Mouse (Mus musculus) intestine, postnatal 0 days (tissue): ENCODE results near the gene Slco3a1. TPM values are rescaled to one million over a fixed set of nuclear protein-coding genes. Genes with fewer than 3 reads are reported as not detected.

Experiments
- ATAC-seq: fragments of 200-750 bp; cut with Nextera tagmentation; 2 replicates; pipeline ENCODE4 v1.8.0; 2017; ENCODE audit warnings: mild to moderate bottlenecking, moderate TSS enrichment, moderate library complexity
- H3K27ac ChIP-seq: fragments of 300-500 bp; sonication (generic); 2 replicates; pipeline ENCODE4 v1.5.1; 2014; ENCODE audit warnings: mild to moderate bottlenecking, low read depth, low read length, moderate library complexity
- H3K27me3 ChIP-seq: fragments of 300-500 bp; sonication (generic); replicated peaks from 2 replicates; pipeline ENCODE4 v1.6.1; 2014; ENCODE audit warnings: low read length, mixed read lengths; ENCODE audit not compliant: control insufficient read depth, insufficient read depth
- H3K36me3 ChIP-seq: fragments of 300-500 bp; sonication (generic); 2 replicates; pipeline ENCODE4 v1.6.1; 2014; ENCODE audit warnings: mild to moderate bottlenecking, moderate library complexity; ENCODE audit not compliant: control insufficient read depth, insufficient read depth
- H3K4me1 ChIP-seq: fragments of 300-500 bp; sonication (generic); replicated peaks from 2 replicates; pipeline ENCODE4 v1.6.1; 2014; ENCODE audit warnings: antibody characterized with exemption, low read length, mixed read lengths; ENCODE audit not compliant: control insufficient read depth, insufficient read depth
- H3K4me2 ChIP-seq: fragments of 300-500 bp; sonication (generic); replicated peaks from 2 replicates; pipeline ENCODE4 v1.6.1; 2014; ENCODE audit warnings: low read depth, mild to moderate bottlenecking, moderate library complexity
- H3K4me3 ChIP-seq: fragments of 300-500 bp; sonication (generic); 2 replicates; pipeline ENCODE4 v1.5.1; 2014; ENCODE audit warnings: low read depth, low read length
- H3K9ac ChIP-seq: fragments of 300-500 bp; sonication (generic); 2 replicates; pipeline ENCODE4 v1.6.1; 2014; ENCODE audit warnings: mild to moderate bottlenecking, low read depth, low read length
- H3K9me3 ChIP-seq: fragments of 300-500 bp; sonication (generic); 2 replicates; pipeline ENCODE4 v1.6.1; 2016; ENCODE audit warnings: mixed run types; ENCODE audit not compliant: control insufficient read depth
- CTCF ChIP-seq: sonication (generic); IDR thresholded peaks from 2 replicates; pipeline ENCODE4 v1.5.1; 2016; ENCODE audit warnings: low read depth, mild to moderate bottlenecking, control low read depth, antibody characterized with exemption, moderate library complexity
- WGBS: fragments of 180-500 bp; shearing (Covaris S2); extraction: QIAGEN DNeasy Blood & Tissue Kit; methylation state at CpG from one replicate; pipeline ENCODE4 v1.1.7; 2014; 5-methylcytosine and 5-hydroxymethylcytosine counted together
- polyA plus RNA-seq: library from polyadenylated mRNA; unstranded; fragments of >200 nt; fragmentation: Nextera tagmentation; extraction: Ambion mirVana; gene quantifications from 2 replicates; pipeline ENCODE4 v1.2.1, GENCODE M21; 2015

The Slco3a1 gene
- polyA plus RNA-seq, 1 experiment from 2014 or later = 8.1 TPM

GRCm38 (mm10) chr7:74373056-74373455 is 181.5 kb downstream of the Slco3a1 start:
- no peak for TF ChIP-seq CTCF
- ATAC-seq = no peak

DNA sequence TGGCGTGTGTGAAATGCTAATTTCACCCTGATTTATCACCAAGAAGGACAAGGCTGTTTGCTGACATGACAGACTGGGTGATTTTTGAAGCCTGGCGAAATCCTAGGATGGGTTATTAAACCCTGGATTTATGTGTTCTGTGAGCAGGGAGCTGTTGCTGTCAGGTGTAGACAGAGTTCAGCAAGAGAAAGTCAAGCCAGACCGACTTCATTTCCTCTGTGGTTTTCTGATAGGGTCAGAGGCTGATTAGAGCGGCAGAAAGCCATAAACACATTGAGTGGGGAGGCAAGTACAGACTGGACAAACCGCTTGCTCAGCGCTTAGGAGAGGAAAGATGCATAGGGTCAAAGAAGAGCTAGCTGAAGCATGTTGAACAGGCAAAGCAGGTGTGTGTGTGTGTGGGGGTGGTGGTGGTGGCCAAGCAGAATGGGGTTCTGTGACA is 182.4 kb downstream of the Slco3a1 start:
- no peaks in the 10 kb centered on the region for H3K36me3 ChIP-seq
- no peak for ATAC-seq
- no peak overlapping the region for H3K27ac ChIP-seq
- no peak overlapping the region for H3K4me3 ChIP-seq
- no peak for TF ChIP-seq CTCF
- no peaks in the 10 kb centered on the region for H3K9me3 ChIP-seq
- H3K27me3 ChIP-seq = no peaks in the 10 kb centered on the region
- WGBS = 38% methylated on average over 6 of the region's 6 CpGs
- H3K4me2 ChIP-seq = no peak overlapping the region
- H3K4me1 ChIP-seq = no peaks in the 10 kb centered on the region
- no peak overlapping the region for H3K9ac ChIP-seq

More at GRCm38 (mm10) chr7:74373056-74373455, 181.5 kb downstream of the Slco3a1 start:
- no peaks in the 10 kb centered on the region for H3K27me3 ChIP-seq
- H3K4me1 ChIP-seq = no peaks in the 10 kb centered on the region
- no peaks in the 10 kb centered on the region for H3K9me3 ChIP-seq
- H3K9ac ChIP-seq = no peak overlapping the region
- no peak overlapping the region for H3K4me2 ChIP-seq
- no peak overlapping the region for H3K4me3 ChIP-seq
- H3K27ac ChIP-seq = no peak overlapping the region
- 84% methylated on average over 6 of the region's 6 CpGs for WGBS
- H3K36me3 ChIP-seq = no peaks in the 10 kb centered on the region

- H3K9me3 ChIP-seq = no peaks in the 10 kb centered on the region
- H3K27ac ChIP-seq = no peak overlapping the region
- no peak for ATAC-seq
- no peak overlapping the region for H3K4me2 ChIP-seq
- WGBS = 32% methylated on average over 2 of the region's 2 CpGs
- H3K4me1 ChIP-seq = no peaks in the 10 kb centered on the region
- H3K36me3 ChIP-seq = no peaks in the 10 kb centered on the region
- no peak overlapping the region for H3K9ac ChIP-seq
- no peaks in the 10 kb centered on the region for H3K27me3 ChIP-seq
- TF ChIP-seq CTCF = no peak
- H3K4me3 ChIP-seq = no peak overlapping the region
Measured at GRCm38 (mm10) chr7:74371656-74372055, 182.9 kb downstream of the Slco3a1 start.

DNA sequence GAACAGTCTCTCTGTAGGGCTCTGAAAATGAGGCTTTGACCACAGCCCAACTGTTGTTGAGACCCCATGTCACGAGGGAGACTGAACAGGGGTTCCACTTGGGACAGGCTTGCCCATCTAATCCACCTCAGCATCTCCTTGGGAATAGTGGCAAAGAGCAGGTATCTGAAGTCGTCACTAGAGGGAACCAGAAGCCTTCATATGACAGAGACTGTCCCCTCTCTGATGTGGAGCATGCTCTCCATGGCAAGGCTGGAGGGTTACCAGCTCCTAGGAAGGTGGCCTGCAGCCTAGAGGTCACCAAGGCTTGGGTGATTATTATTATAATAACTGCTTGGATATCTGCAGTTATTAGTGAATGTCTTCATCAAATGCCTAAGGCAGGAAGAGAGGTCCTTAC is 183.4 kb downstream of the Slco3a1 start:
- no peak overlapping the region for H3K4me3 ChIP-seq
- peak; percentile 86 for TF ChIP-seq CTCF
- no peak for ATAC-seq
- no peak overlapping the region for H3K9ac ChIP-seq
- H3K9me3 ChIP-seq = no peaks in the 10 kb centered on the region
- H3K36me3 ChIP-seq = no peaks in the 10 kb centered on the region
- no peaks in the 10 kb centered on the region for H3K4me1 ChIP-seq
- no peaks in the 10 kb centered on the region for H3K27me3 ChIP-seq
- WGBS = 30% methylated on average over 2 of the region's 2 CpGs
- H3K4me2 ChIP-seq = no peak overlapping the region
- H3K27ac ChIP-seq = no peak overlapping the region

DNA sequence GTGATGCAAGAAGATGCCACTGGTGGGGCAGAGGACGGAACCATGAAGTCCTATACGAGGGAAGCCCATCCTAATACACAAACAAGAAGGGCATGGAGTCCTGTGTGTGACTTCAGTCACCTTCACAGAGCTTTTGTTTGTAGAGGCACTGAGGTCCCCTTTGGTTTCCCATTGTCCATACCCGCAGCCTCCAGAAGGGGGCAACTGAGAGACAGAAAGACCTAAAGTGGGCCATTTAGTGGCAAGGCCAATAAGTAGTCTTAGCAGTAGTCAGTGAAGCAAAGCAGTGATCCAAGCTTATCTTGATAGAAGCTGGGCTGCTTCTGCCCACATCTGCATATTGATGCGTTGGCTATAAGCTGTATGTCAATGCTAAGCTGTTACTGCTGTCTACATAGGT is 184.9 kb downstream of the Slco3a1 start:
- Histone ChIP-seq H3K9me3 (no peaks in the 10 kb centered on the region), H3K4me1 (no peaks in the 10 kb centered on the region), H3K9ac (no peak overlapping the region), H3K4me3 (no peak overlapping the region), H3K27ac (no peak overlapping the region), H3K27me3 (no peaks in the 10 kb centered on the region), H3K4me2 (no peak overlapping the region), H3K36me3 (no peaks in the 10 kb centered on the region)
- ATAC-seq = no peak
- peak; percentile 65 for TF ChIP-seq CTCF
- 71% methylated on average over 4 of the region's 4 CpGs for WGBS

GRCm38 (mm10) chr7:74368256-74368980 is 186.2 kb downstream of the Slco3a1 start:
- Histone ChIP-seq H3K9ac (0 out of 2 replicates have a peak overlapping the region, but pooled peaks have one; percentile 7), H3K9me3 (no peaks in the 10 kb centered on the region), H3K27ac (no peak overlapping the region), H3K4me3 (no peak overlapping the region), H3K36me3 (no peaks in the 10 kb centered on the region), H3K4me1 (no peaks in the 10 kb centered on the region), H3K27me3 (no peaks in the 10 kb centered on the region), H3K4me2 (no peak overlapping the region)
- WGBS = 71% methylated on average over 11 of the region's 11 CpGs
- ATAC-seq = no peak
- TF ChIP-seq CTCF = peak; percentile 42
